Mouse (Mus musculus) kidney, adult 11 months (tissue): ENCODE measurements around the gene Zfp770.

Experiments
- DNase-seq: peaks from one replicate; pipeline ENCODE4 v3.0.0; 2022

Zfp770 gene

GRCm38 (mm10) chr2:114143842-114144241 is 57.4 kb downstream of the Zfp770 start:
- DNase-seq = no peak
